Mouse (Mus musculus) heart, embryonic 12.5 days (tissue): ENCODE measurements around the gene Lrmda. TPM values are rescaled to one million over a fixed set of nuclear protein-coding genes. Genes with fewer than 3 reads are reported as not detected.
A peak's percentile ranks its signal among the peaks of the same experiment; 100 is the strongest.

Source experiments
- ATAC-seq: fragments of 200-750 bp; cut with Nextera tagmentation; 2 replicates; pipeline ENCODE4 v1.8.0; 2017; ENCODE audit warnings: moderate TSS enrichment, moderate library complexity; ENCODE audit not compliant: insufficient number of reproducible peaks, low FRiP score
- H3K27ac ChIP-seq: fragments of 300-500 bp; sonication (generic); 2 replicates; pipeline ENCODE4 v1.5.1; 2016; ENCODE audit warnings: mild to moderate bottlenecking, moderate library complexity; ENCODE audit not compliant: poor library complexity, severe bottlenecking
- H3K27me3 ChIP-seq: fragments of 300-500 bp; sonication (generic); replicated peaks from 2 replicates; pipeline ENCODE4 v1.6.1; 2016; ENCODE audit warnings: mild to moderate bottlenecking, moderate library complexity
- H3K36me3 ChIP-seq: fragments of 300-500 bp; sonication (generic); 2 replicates; pipeline ENCODE4 v1.6.1; 2016; ENCODE audit warnings: mild to moderate bottlenecking, moderate library complexity
- H3K4me1 ChIP-seq: fragments of 300-500 bp; sonication (generic); replicated peaks from 2 replicates; pipeline ENCODE4 v1.6.1; 2016; ENCODE audit warnings: mild to moderate bottlenecking
- H3K4me2 ChIP-seq: fragments of 300-500 bp; sonication (generic); 2 replicates; pipeline ENCODE4 v1.6.1; 2016; ENCODE audit warnings: mild to moderate bottlenecking, moderate library complexity
- H3K4me3 ChIP-seq: fragments of 300-500 bp; sonication (generic); 2 replicates; pipeline ENCODE4 v1.5.1; 2016; ENCODE audit warnings: mild to moderate bottlenecking
- H3K9ac ChIP-seq: fragments of 300-500 bp; sonication (generic); 2 replicates; pipeline ENCODE4 v1.6.1; 2016; ENCODE audit warnings: mild to moderate bottlenecking, moderate library complexity
- H3K9me3 ChIP-seq: fragments of 300-500 bp; sonication (generic); replicated peaks from 2 replicates; pipeline ENCODE4 v1.6.1; 2016; ENCODE audit warnings: mild to moderate bottlenecking, moderate library complexity
- WGBS: fragments of 180-500 bp; shearing (Covaris S2); methylation state at CpG from one replicate; pipeline ENCODE4 v1.1.7; 2016; 5-methylcytosine and 5-hydroxymethylcytosine counted together
- polyA plus RNA-seq: library from polyadenylated mRNA; unstranded; fragments of >200 nt; fragmentation: Nextera tagmentation; extraction: Ambion mirVana; gene quantifications from 2 replicates; pipeline ENCODE4 v1.2.1, GENCODE M21; 2016

The Lrmda gene
- polyA plus RNA-seq, 1 experiment from 2014 or later: 1.0 TPM

- ATAC-seq: no peak
- Histone ChIP-seq H3K4me3 (no peak overlapping the region), H3K27me3 (no peaks in the 10 kb centered on the region), H3K4me1 (no peaks in the 10 kb centered on the region), H3K27ac (no peak overlapping the region), H3K4me2 (no peak overlapping the region), H3K36me3 (no peaks in the 10 kb centered on the region), H3K9me3 (no peaks in the 10 kb centered on the region), H3K9ac (no peak overlapping the region)
- WGBS: 62% methylated on average over 11 of the region's 11 CpGs
These were observed 178.5 kb downstream of the Lrmda start for GRCm38 (mm10) chr14:22198021-22198420.

DNA sequence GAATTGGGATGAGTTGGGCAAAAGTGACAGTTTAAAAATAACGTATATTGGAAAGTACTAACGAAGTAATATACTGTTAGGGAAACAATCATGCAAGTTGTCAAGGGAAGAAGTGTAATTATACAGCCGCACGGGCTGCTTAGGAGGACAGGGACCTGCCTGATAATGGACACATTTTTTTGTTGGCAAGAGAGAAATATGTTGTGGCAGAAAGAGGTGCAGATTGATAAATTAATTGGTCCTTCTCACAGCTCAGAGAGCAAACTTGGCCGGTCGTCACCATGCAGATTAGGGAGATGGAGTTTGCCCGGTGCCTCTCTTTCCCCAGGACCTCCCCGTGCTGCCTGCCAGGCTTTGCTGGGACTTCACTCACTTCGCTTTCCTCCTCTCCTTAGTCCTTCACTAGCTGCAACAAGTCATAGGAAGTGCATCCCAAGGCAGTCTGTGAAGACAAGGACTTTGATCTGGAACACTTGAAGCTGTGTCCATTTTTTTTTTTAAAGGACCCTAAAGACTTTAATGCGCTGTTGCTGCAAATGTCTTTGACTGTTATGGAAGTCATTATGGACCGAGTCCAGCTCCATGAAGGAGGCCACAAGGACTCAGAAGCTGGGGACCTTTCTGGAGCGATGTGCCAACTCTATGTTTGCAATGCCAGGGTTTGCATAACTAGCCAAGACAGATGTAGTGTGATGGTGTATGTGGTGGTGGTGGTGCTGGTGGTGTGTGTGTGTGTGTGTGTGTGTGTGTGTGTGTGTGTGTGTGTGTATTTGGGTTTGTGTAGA lies 179.3 kb downstream of the Lrmda start:
- no peak overlapping the region for H3K4me2 ChIP-seq
- H3K4me1 ChIP-seq: no peaks in the 10 kb centered on the region
- H3K4me3 ChIP-seq: no peak overlapping the region
- H3K9ac ChIP-seq: no peak overlapping the region
- 68% methylated on average over 12 of the region's 12 CpGs for WGBS
- no peak overlapping the region for H3K27ac ChIP-seq
- no peaks in the 10 kb centered on the region for H3K27me3 ChIP-seq
- no peaks in the 10 kb centered on the region for H3K9me3 ChIP-seq
- no peak for ATAC-seq
- H3K36me3 ChIP-seq: no peaks in the 10 kb centered on the region

DNA sequence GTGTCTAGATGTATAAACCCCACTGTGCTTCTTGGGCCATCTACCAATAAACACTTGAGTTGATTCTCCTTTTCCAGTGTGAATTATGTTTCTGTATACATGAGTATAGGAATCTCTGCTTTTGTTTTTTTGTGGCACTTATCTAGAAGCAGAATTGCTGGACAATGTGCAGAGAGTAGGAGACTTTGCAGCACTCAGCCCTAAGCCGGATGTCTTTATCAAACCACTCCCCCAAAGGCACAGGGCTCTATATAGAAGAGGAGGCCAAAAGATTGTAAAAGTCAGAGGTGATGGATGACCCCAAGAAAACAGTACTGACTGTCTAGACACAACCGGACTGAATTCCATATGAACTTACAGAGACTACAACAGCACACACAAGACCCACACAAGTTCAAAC lies 182.2 kb downstream of the Lrmda start:
- Histone ChIP-seq H3K36me3 (no peaks in the 10 kb centered on the region), H3K4me1 (peaks cover 19% of the 10 kb centered on the region), H3K27ac (no peak overlapping the region), H3K9me3 (no peaks in the 10 kb centered on the region), H3K4me2 (no peak overlapping the region), H3K27me3 (no peaks in the 10 kb centered on the region), H3K4me3 (no peak overlapping the region), H3K9ac (no peak overlapping the region)
- WGBS: 26% methylated on average over 2 of the region's 2 CpGs
- ATAC-seq: 0 out of 2 replicates have a peak, but pooled peaks have one; percentile 39

DNA sequence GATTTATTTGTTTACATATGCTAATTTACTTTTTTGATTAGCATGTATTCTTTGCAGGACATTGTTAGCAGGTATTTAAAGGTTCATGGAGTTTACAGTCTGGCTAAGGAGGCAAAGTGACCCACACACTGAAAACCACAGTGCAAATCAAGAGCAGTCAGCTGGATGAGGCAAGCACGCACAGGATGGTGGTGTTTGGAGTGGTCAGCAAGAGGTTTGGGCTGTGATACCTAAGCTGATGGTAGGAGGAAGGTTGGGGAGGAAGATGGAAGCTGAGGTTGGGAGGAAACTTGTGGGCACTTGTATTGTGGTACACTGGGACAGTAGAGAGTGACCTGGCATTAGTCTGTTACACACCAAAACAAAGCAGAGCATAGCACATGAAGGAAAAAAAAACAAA lies 191.1 kb downstream of the Lrmda start:
- H3K4me1 ChIP-seq: peaks cover 19% of the 10 kb centered on the region
- no peaks in the 10 kb centered on the region for H3K36me3 ChIP-seq
- no peaks in the 10 kb centered on the region for H3K9me3 ChIP-seq
- H3K27me3 ChIP-seq: peaks cover 5% of the 10 kb centered on the region; the same call in 1 of the 2 replicates
- H3K4me3 ChIP-seq: no peak overlapping the region
- ATAC-seq: no peak
- no peak overlapping the region for H3K27ac ChIP-seq
- H3K4me2 ChIP-seq: no peak overlapping the region
- WGBS: 88% methylated on average over 1 of the region's 1 CpGs
- no peak overlapping the region for H3K9ac ChIP-seq

- Histone ChIP-seq H3K4me3 (no peak overlapping the region), H3K4me2 (no peak overlapping the region), H3K9ac (no peak overlapping the region), H3K36me3 (no peaks in the 10 kb centered on the region), H3K4me1 (peaks cover 6% of the 10 kb centered on the region), H3K27me3 (no peaks in the 10 kb centered on the region), H3K27ac (no peak overlapping the region), H3K9me3 (no peaks in the 10 kb centered on the region; the same call in 1 of the 2 replicates)
- no peak for ATAC-seq
- 73% methylated on average over 4 of the region's 4 CpGs for WGBS
These were observed 198.7 kb downstream of the Lrmda start for GRCm38 (mm10) chr14:22218183-22218582.

- Histone ChIP-seq H3K4me2 (no peak overlapping the region), H3K27ac (no peak overlapping the region), H3K36me3 (no peaks in the 10 kb centered on the region), H3K4me3 (no peak overlapping the region), H3K9ac (no peak overlapping the region), H3K9me3 (no peaks in the 10 kb centered on the region; the same call in 1 of the 2 replicates), H3K4me1 (0 out of 2 replicates have a peak, but pooled peaks cover 4% of the 10 kb centered on the region), H3K27me3 (no peaks in the 10 kb centered on the region)
- WGBS: 74% methylated on average over 1 of the region's 1 CpGs
- ATAC-seq: no peak
These were observed 202.5 kb downstream of the Lrmda start for GRCm38 (mm10) chr14:22222038-22222437.

DNA sequence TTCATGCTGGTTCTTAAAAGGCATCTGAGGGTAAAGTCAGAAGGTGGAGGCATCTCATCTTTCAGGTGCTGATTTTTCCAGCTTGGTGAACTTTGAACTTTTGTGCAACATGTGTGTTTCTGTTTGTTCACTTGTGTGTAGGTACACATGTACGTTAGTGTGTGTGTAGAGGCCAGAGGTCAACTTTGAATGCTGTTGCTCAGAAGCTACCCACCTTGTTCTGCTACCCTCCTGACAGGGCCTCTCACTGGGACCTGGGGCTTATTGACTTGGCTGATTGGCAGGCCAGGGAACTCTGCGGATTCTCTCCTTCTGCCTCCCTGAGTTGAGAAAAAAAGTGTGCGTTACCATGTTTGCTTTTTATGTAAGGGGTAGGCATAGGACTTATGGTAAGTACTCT lies 203.1 kb downstream of the Lrmda start:
- Histone ChIP-seq H3K9ac (no peak overlapping the region), H3K9me3 (no peaks in the 10 kb centered on the region; the same call in 1 of the 2 replicates), H3K36me3 (no peaks in the 10 kb centered on the region), H3K27me3 (no peaks in the 10 kb centered on the region), H3K4me1 (0 out of 2 replicates have a peak, but pooled peaks cover 4% of the 10 kb centered on the region), H3K27ac (no peak overlapping the region), H3K4me2 (no peak overlapping the region), H3K4me3 (no peak overlapping the region)
- ATAC-seq: no peak
- 84% methylated on average over 3 of the region's 3 CpGs for WGBS

DNA sequence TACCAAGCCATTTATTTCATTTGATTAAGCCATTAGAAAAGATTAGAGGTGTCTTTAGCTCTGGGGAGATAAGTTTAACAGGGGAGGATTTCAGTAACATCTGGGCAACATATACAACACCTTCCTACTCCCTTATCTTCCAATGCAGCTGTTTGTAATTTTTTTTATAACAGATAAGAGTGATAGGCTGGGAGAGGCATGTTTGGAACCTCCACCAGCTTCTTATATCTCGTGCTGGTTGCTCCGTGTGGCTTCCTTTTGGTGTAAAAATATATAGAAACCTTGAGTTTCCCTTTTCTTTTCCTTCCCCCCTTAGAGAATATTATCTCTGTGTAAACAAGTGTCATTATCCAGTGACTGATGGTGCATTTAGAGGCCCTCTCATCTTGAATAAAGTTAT lies 206.7 kb downstream of the Lrmda start:
- WGBS: 32% methylated on average over 2 of the region's 2 CpGs

DNA sequence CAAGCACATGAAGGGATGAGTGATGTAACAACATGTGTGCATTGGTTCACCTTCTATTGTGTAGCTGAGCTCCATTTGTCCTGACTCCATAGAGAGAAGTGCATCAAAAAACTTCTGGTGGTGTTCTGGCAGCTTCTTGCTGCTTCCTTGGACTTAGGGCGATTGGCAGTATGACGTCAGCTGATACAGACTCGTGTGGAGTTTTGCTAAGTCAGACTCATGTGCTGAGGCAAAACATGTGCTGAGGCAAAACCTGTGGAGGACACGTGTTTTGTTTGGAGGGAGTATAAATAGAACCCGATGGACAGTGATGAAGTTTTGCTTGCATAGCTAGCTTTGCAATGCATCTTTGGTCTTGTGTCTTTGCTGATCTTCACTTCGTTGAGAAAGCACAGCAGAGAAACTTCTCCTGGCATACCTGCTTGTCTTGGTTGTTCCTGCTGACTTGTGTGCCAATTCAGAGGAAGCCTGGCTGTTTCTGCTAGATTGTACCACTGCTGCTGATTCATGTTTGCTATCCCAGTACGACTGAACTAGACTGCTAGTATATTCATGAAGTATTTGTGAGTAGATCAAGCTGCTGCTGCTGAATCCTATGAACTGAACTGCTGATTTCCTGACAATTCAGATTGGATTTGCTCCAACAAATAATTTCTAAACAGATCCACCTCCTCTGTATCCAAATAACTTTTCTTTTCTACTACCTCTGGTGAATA lies 208.9 kb downstream of the Lrmda start:
- WGBS: 69% methylated on average over 7 of the region's 7 CpGs
- Histone ChIP-seq H3K4me1 (0 out of 2 replicates have a peak, but pooled peaks cover 4% of the 10 kb centered on the region), H3K36me3 (no peaks in the 10 kb centered on the region), H3K4me2 (no peak overlapping the region), H3K9me3 (no peaks in the 10 kb centered on the region), H3K9ac (no peak overlapping the region), H3K27ac (no peak overlapping the region), H3K27me3 (no peaks in the 10 kb centered on the region), H3K4me3 (no peak overlapping the region)
- no peak for ATAC-seq

More for the DNA sequence above, 206.7 kb downstream of the Lrmda start:
- no peak for ATAC-seq
- no peak overlapping the region for H3K4me2 ChIP-seq
- no peaks in the 10 kb centered on the region for H3K9me3 ChIP-seq
- H3K4me1 ChIP-seq: 0 out of 2 replicates have a peak, but pooled peaks cover 4% of the 10 kb centered on the region
- no peak overlapping the region for H3K4me3 ChIP-seq
- no peaks in the 10 kb centered on the region for H3K27me3 ChIP-seq
- no peak overlapping the region for H3K27ac ChIP-seq
- H3K36me3 ChIP-seq: no peaks in the 10 kb centered on the region
- no peak overlapping the region for H3K9ac ChIP-seq

DNA sequence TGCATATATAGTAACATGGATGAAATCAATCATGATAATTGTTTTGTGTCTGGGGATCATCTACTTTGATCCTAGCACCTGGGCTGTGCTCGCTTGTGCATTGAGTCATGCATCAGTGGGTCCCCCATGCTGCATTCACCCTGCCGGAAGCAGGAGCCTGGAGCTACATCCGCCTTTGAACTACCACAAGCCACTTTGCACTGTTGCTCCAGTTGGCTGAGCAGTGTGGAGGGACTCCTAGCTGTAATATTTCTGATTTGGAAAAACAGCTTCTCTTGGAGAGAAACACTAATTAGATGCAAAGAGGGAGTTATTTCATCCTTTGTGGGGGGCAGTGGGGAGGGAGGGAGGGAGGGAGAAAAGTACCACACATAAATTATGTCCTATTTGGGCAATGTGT lies 220.8 kb downstream of the Lrmda start:
- Histone ChIP-seq H3K4me2 (no peak overlapping the region), H3K4me3 (no peak overlapping the region), H3K9me3 (no peaks in the 10 kb centered on the region), H3K9ac (no peak overlapping the region), H3K36me3 (no peaks in the 10 kb centered on the region), H3K27ac (no peak overlapping the region), H3K27me3 (no peaks in the 10 kb centered on the region), H3K4me1 (no peaks in the 10 kb centered on the region)
- no peak for ATAC-seq
- 71% methylated on average over 3 of the region's 3 CpGs for WGBS

- 86% methylated on average over 12 of the region's 12 CpGs for WGBS
- no peak for ATAC-seq
- Histone ChIP-seq H3K27me3 (0 out of 2 replicates have a peak, but pooled peaks cover 4% of the 10 kb centered on the region), H3K9me3 (no peaks in the 10 kb centered on the region), H3K27ac (no peak overlapping the region), H3K4me3 (no peak overlapping the region), H3K36me3 (no peaks in the 10 kb centered on the region), H3K4me2 (no peak overlapping the region), H3K4me1 (peaks cover 5% of the 10 kb centered on the region; the same call in 1 of the 2 replicates), H3K9ac (no peak overlapping the region)
These were observed 235.9 kb downstream of the Lrmda start for GRCm38 (mm10) chr14:22255458-22255857.
